Mouse (Mus musculus): ENCODE measurements at regions not wholly inside any gene's neighbourhood (a gene's known extent, or its start where the extent isn't known, plus 50 kb on each side); places are given as distances from the start of the nearest gene placed in this dataset.

DNA sequence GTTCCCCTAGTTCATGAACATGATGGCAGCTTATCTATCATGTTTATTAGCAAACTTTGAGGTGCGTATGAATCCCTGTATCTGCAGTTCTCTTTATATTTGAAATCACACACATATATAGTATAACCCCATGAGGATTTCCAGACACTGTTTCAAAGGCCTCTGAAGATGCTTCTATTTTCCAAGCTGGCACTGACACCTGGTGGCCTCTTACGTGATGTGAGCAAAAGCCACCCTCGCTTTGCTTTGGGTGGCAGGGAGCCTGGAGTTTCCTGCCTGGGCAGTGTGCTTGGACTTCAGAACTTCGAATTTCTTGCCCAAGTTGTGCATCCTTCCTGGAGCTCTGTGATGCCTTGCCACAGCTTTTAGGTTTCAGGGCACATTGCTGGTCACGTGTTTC lies 1817.1 kb downstream of the 9330182O14Rik start:
- 65% methylated on average over 5 of the region's 5 CpGs for WGBS (ENCODE audit: insufficient replicate concordance)
- Histone ChIP-seq H3K9ac (replicated peaks) (no peak overlapping the region), H3K36me3 (replicated peaks; ENCODE audit: insufficient read depth, low read length) (no peaks in the 10 kb centered on the region), H3K27me3 (ENCODE audit: insufficient read depth, low read length) (no peaks in the 10 kb centered on the region), H3K4me1 (ENCODE audit: insufficient read depth) (0 out of 2 replicates have a peak, but pooled peaks cover 4% of the 10 kb centered on the region), H3K4me2 (ENCODE audit: low read depth, low read length) (no peak overlapping the region), H3K4me3 (ENCODE audit: low read depth, low read length) (no peak overlapping the region), H3K9me3 (ENCODE audit: low read length) (no peaks in the 10 kb centered on the region), H3K27ac (ENCODE audit: low read depth) (no peak overlapping the region)
- no peak for ATAC-seq
- DNase-seq: peak; percentile 30
- peak; percentile 62 for TF ChIP-seq CTCF (IDR thresholded peaks at IDR 0.05; ENCODE audit: low read depth)
- no peak for TF ChIP-seq EP300 (IDR thresholded peaks at IDR 0.05; ENCODE audit: low read depth)

DNA sequence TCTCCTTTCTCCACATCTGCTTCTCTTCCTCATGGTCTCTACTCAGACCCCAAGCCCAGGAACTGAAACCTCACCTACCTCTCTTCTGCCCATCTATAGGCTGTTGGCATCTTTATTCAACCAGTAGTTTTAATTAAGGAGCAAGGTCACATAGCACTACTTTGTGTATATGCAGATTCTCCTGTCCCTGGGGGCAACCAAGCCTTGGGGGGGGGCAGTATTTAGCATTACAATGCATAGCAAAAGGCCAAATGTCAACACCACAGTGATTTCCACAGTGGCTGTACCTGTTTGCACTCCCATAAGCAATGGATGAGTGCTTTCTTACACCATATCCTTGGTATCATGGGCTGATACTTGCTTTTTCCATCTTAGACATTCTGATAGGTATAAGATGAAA lies 1826.4 kb downstream of the 9330182O14Rik start:
- H3K27ac ChIP-seq (ENCODE audit: low read depth): no peak overlapping the region
- no peak overlapping the region for H3K4me2 ChIP-seq (ENCODE audit: low read depth, low read length)
- no peaks in the 10 kb centered on the region for H3K27me3 ChIP-seq (ENCODE audit: insufficient read depth, low read length)
- H3K9me3 ChIP-seq (ENCODE audit: low read length): no peaks in the 10 kb centered on the region
- H3K36me3 ChIP-seq (replicated peaks; ENCODE audit: insufficient read depth, low read length): no peaks in the 10 kb centered on the region
- no peaks in the 10 kb centered on the region for H3K4me1 ChIP-seq (ENCODE audit: insufficient read depth)
- H3K9ac ChIP-seq (replicated peaks): no peak overlapping the region
- no peak for ATAC-seq
- no peak for DNase-seq
- TF ChIP-seq EP300 (IDR thresholded peaks at IDR 0.05; ENCODE audit: low read depth): no peak
- no peak for TF ChIP-seq CTCF (IDR thresholded peaks at IDR 0.05; ENCODE audit: low read depth)
- no peak overlapping the region for H3K4me3 ChIP-seq (ENCODE audit: low read depth, low read length)

- Histone ChIP-seq H3K9me3 (ENCODE audit: low read length) (no peaks in the 10 kb centered on the region), H3K4me3 (ENCODE audit: low read depth, low read length) (no peak overlapping the region), H3K36me3 (replicated peaks; ENCODE audit: insufficient read depth, low read length) (no peaks in the 10 kb centered on the region), H3K4me2 (ENCODE audit: low read depth, low read length) (no peak overlapping the region), H3K27me3 (ENCODE audit: insufficient read depth, low read length) (no peaks in the 10 kb centered on the region), H3K9ac (replicated peaks) (no peak overlapping the region), H3K27ac (ENCODE audit: low read depth) (no peak overlapping the region), H3K4me1 (ENCODE audit: insufficient read depth) (no peaks in the 10 kb centered on the region)
- DNase-seq (no peak), ATAC-seq (no peak)
- 43% methylated on average over 6 of the region's 6 CpGs for WGBS (ENCODE audit: insufficient replicate concordance)
- TF ChIP-seq EP300 (IDR thresholded peaks at IDR 0.05; ENCODE audit: low read depth) (no peak), CTCF (IDR thresholded peaks at IDR 0.05; ENCODE audit: low read depth) (no peak)
These were observed 1836.7 kb downstream of the 9330182O14Rik start for GRCm38 (mm10) chr15:41970877-41971276.

GRCm38 (mm10) chr15:41973263-41973662 lies 1839.1 kb downstream of the 9330182O14Rik start:
- 7% methylated on average over 8 of the region's 8 CpGs for WGBS (ENCODE audit: insufficient replicate concordance)
- Histone ChIP-seq H3K36me3 (replicated peaks; ENCODE audit: insufficient read depth, low read length) (no peaks in the 10 kb centered on the region), H3K27ac (ENCODE audit: low read depth) (no peak overlapping the region), H3K27me3 (ENCODE audit: insufficient read depth, low read length) (no peaks in the 10 kb centered on the region), H3K4me3 (ENCODE audit: low read depth, low read length) (no peak overlapping the region), H3K4me2 (ENCODE audit: low read depth, low read length) (no peak overlapping the region), H3K4me1 (ENCODE audit: insufficient read depth) (no peaks in the 10 kb centered on the region), H3K9ac (replicated peaks) (no peak overlapping the region), H3K9me3 (ENCODE audit: low read length) (no peaks in the 10 kb centered on the region)
- peak; percentile 86 for DNase-seq
- TF ChIP-seq EP300 (IDR thresholded peaks at IDR 0.05; ENCODE audit: low read depth) (no peak), CTCF (IDR thresholded peaks at IDR 0.05; ENCODE audit: low read depth) (peak; percentile 94)
- no peak for ATAC-seq

GRCm38 (mm10) chr15:41977196-41977595 lies 1843.0 kb downstream of the 9330182O14Rik start:
- no peak overlapping the region for H3K4me2 ChIP-seq (ENCODE audit: low read depth, low read length)
- H3K36me3 ChIP-seq (replicated peaks; ENCODE audit: insufficient read depth, low read length): no peaks in the 10 kb centered on the region
- 74% methylated on average over 2 of the region's 2 CpGs for WGBS (ENCODE audit: insufficient replicate concordance)
- no peak for TF ChIP-seq CTCF (IDR thresholded peaks at IDR 0.05; ENCODE audit: low read depth)
- no peak for TF ChIP-seq EP300 (IDR thresholded peaks at IDR 0.05; ENCODE audit: low read depth)
- no peak overlapping the region for H3K27ac ChIP-seq (ENCODE audit: low read depth)
- no peaks in the 10 kb centered on the region for H3K27me3 ChIP-seq (ENCODE audit: insufficient read depth, low read length)
- no peaks in the 10 kb centered on the region for H3K4me1 ChIP-seq (ENCODE audit: insufficient read depth)
- ATAC-seq (no peak), DNase-seq (no peak)
- no peaks in the 10 kb centered on the region for H3K9me3 ChIP-seq (ENCODE audit: low read length)
- H3K4me3 ChIP-seq (ENCODE audit: low read depth, low read length): no peak overlapping the region
- H3K9ac ChIP-seq (replicated peaks): no peak overlapping the region

DNA sequence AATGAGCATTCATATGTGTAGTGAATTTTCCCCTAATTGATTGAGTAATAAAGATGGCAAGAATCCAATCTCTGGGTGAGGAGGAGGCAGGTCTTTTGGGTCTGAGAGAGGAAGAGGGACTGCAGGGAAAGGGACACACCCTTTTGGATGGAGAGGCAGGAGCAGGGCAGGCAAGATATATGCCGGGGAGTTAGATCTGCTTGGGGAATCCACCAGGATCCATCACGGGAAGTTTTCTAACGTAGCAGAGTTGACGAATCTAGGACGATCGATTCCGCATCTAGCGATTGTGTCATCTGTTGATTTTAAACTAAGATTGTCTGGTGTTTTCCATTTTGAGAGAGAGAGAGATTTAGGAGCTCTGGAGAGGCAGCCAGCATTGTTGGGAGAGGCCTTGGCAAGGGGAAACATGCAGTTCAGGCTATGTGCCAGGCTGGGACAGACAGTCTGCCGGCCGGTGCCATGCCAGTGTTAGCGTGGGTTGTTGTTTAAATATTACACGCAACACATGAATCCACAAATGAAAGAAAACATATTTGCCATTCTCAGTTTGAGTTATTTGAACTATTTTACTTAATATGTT lies 1843.6 kb downstream of the 9330182O14Rik start:
- Histone ChIP-seq H3K4me3 (ENCODE audit: low read depth, low read length) (no peak overlapping the region), H3K4me2 (ENCODE audit: low read depth, low read length) (no peak overlapping the region), H3K27ac (ENCODE audit: low read depth) (no peak overlapping the region), H3K4me1 (ENCODE audit: insufficient read depth) (no peaks in the 10 kb centered on the region), H3K9ac (replicated peaks) (no peak overlapping the region), H3K9me3 (ENCODE audit: low read length) (no peaks in the 10 kb centered on the region), H3K36me3 (replicated peaks; ENCODE audit: insufficient read depth, low read length) (no peaks in the 10 kb centered on the region), H3K27me3 (ENCODE audit: insufficient read depth, low read length) (no peaks in the 10 kb centered on the region)
- DNase-seq (no peak), ATAC-seq (no peak)
- TF ChIP-seq EP300 (IDR thresholded peaks at IDR 0.05; ENCODE audit: low read depth): no peak
- TF ChIP-seq CTCF (IDR thresholded peaks at IDR 0.05; ENCODE audit: low read depth): no peak
- 91% methylated on average over 12 of the region's 12 CpGs for WGBS (ENCODE audit: insufficient replicate concordance)

GRCm38 (mm10) chr15:41983261-41983660 lies 1849.1 kb downstream of the 9330182O14Rik start:
- TF ChIP-seq EP300 (IDR thresholded peaks at IDR 0.05; ENCODE audit: low read depth) (no peak), CTCF (IDR thresholded peaks at IDR 0.05; ENCODE audit: low read depth) (no peak)
- 61% methylated on average over 6 of the region's 6 CpGs for WGBS (ENCODE audit: insufficient replicate concordance)
- no peak overlapping the region for H3K9ac ChIP-seq (replicated peaks)
- H3K9me3 ChIP-seq (ENCODE audit: low read length): no peaks in the 10 kb centered on the region
- no peak for DNase-seq
- H3K4me2 ChIP-seq (ENCODE audit: low read depth, low read length): no peak overlapping the region
- H3K36me3 ChIP-seq (replicated peaks; ENCODE audit: insufficient read depth, low read length): no peaks in the 10 kb centered on the region
- no peak overlapping the region for H3K27ac ChIP-seq (ENCODE audit: low read depth)
- no peak for ATAC-seq
- H3K4me1 ChIP-seq (ENCODE audit: insufficient read depth): no peaks in the 10 kb centered on the region
- H3K4me3 ChIP-seq (ENCODE audit: low read depth, low read length): no peak overlapping the region
- H3K27me3 ChIP-seq (ENCODE audit: insufficient read depth, low read length): no peaks in the 10 kb centered on the region

Data from liver, postnatal 0 days (tissue).